Mouse (Mus musculus) thymus, postnatal 4 days (tissue): ENCODE measurements around the gene Thop1.

Experiments used
- DNase-seq: peaks from one replicate; pipeline ENCODE4 v3.0.0; 2021

Gene Thop1

DNA sequence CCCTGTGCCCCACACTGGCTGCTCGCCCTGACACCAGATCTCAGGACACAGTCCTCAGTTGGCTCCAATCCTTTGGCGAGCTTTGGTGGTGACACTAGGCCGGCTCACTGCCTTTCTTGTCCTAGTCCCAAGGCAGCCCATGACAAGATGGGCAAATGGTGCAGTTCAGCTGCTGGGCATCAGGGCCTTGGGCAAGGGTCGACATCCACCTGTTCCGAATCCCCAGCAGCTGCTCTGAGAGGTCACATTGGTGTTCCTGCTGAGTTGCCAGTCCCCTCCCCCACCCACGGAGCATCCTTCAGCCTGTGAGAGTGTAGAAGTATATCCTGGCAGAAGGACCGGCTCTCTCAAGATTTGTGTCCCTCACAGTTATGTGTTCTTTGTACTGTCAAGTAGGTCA lies 50.8 kb downstream of the Thop1 start:
- no peak for DNase-seq

DNA sequence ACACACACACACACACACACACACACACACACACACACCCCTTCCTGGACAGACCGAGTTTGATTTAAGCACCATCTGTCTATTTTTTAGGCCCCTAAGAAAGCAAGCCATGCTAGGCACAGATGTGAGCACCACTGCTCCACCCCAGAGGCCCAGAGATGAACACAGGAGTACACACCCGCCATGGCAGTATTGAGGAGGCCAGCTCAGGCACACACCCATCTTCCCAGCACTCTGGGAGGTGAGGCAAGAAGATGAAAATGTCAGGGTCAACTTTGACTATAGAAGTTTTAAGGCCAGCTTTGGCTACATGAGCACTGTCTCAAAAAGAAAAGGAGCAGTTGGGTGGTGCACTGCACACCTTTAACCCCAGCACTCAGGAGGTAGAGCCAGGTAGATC lies 53.1 kb downstream of the Thop1 start:
- no peak for DNase-seq

DNA sequence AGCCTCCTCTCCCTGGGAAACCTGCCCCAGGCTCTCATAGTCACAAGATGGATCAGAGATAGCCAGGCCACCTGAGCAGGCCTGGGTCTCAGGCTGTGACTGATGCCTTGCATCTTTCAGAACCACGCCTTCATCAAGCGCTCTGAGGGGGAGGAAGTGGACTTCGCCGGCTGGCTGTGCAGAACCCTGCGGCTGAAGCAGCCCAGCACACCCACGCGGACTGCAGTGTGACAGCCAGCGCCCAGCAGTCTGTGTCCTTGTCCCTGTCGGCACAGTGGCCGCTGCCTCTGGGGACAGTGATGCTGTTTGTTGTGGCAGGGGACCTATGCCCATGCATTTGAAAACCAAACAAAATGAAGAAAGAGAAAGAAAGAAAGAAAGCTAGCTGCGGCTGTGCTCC lies 53.7 kb downstream of the Thop1 start:
- DNase-seq, result no peak
